Mouse (Mus musculus) adrenal gland (tissue): Measurements from ENCODE around the gene Cnr2.
"Not testable (repeated sequence)": the region's sequence is repeated elsewhere in the genome, so short reads cannot be mapped to it uniquely, and the experiment has no call there.

Experiments used
- intact Hi-C: fragments of 180-260 bp; cut with DNase I; formaldehyde crosslinking; loops from one replicate; pipeline ENCODE4 v1.15.1; 2025

The Cnr2 gene

DNA sequence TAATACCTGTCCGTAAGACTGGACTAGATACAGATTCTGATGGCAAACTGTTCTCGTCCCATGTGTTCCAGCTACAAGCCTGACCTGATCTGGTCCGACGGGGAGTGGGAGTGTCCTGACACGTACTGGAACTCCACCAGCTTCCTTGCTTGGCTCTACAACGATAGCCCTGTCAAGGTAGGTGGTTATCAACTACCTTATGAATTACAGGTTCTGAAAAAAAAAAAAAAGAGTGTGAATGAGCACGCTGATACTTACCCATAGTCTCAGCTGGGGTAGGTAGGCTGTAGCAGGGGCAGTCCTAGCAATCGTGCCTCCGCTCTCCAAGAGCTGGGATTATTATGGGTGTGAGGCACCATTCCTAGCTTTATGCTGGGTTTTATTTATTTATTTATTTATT, 34.6 kb downstream of the Cnr2 start:
- intact Hi-C loops, result loop anchor here (5.0 to 10.0 kb wide), 2 partner anchors 128 to 225 kb away; no protein-coding TSS in a partner anchor

DNA sequence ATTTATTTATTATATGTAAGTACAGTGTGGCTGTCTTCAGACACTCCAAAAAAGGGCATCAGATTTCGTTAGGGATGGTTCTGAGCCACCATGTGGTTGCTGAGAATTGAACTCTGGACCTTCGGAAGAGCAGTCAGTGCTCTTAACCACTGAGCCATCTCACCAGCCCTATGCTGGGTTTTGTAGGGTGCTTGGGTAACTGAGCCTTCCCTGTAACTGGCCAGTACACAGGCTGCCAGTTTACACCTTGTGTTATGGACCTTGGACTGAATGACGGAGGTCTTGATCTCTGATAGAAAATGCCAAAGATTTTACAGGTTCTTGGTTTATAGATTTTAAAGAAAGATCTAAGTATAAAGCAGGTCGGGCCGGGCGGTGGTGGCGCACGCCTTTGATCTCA, 35.0 kb downstream of the Cnr2 start:
- intact Hi-C loops, result loop anchor here (5.0 kb wide), 1 partner anchor 128 kb away; no protein-coding TSS in a partner anchor

DNA sequence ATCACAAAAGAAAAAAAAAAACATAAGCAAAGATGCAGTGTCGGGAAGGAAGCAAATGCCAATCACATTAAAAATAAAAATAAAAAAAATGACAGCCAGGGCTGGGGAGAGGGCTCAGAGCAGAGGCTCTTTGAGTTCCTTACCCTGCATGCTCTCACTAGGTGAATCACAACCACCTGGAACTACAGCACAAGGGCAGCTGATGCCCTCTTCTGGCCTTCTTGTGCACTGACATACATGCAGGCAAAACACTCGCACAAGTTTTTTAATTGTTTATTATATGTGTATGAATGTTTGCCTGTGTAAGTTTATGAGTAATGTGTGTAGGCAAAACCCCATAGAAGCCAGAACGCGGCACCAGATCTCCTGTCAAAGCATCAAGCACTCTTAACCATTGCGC, 36.6 kb downstream of the Cnr2 start:
- intact Hi-C loops, result loop anchor here (2.0 to 5.0 kb wide), 2 partner anchors 41 to 130 kb away; no protein-coding TSS in a partner anchor

- intact Hi-C loops, result loop anchor here (5.0 kb wide), 1 partner anchor 133 kb away; no protein-coding TSS in a partner anchor
These were observed 39.7 kb downstream of the Cnr2 start for GRCm38 (mm10) chr4:135934708-135935500.

DNA sequence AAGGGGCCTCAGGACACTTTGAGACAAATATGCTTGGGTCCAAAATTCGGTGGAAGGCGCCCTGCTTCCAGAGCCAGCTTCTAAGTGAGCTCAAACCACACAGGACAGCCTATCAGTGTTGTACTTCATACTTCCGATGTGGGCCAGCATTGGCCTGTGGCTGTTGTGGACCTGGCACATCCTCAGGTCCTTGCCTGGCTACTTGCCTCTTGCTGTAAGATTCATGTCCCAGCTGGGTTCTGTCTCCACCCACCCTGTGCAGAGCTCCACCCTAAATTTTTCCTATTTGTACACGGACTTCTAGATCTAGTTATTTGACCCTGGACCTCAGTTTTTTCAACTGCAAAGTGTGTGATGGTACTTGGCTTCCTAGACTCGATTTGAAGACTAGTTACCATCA, 40.3 kb downstream of the Cnr2 start:
- intact Hi-C loops, result no loop called here

DNA sequence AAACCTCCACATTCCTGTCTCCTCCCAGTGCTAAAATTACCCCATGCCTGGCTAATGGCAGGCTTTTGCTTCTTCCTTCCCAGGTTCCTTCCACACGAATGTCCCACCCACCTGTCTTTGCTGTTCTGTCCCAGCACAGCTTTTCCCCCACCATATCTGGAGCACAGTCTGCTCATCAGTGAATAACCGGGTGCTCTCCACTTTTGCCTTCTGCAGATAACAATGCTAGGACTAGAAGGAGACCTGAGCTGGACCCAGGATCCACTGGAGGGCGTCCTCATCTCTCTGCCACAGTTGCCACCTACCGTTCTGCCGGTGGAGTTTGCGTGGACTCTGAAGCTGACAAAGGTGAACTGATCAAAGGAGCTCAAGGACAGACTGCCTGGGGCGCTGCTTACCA, 43.7 kb downstream of the Cnr2 start:
- intact Hi-C loops, result no loop called here

GRCm38 (mm10) chr4:135941026-135941425, 45.8 kb downstream of the Cnr2 start:
- intact Hi-C loops, result not testable (repeated sequence)

- intact Hi-C loops, result no loop called here
These were observed 47.0 kb downstream of the Cnr2 start for GRCm38 (mm10) chr4:135942193-135942592.

GRCm38 (mm10) chr4:135943389-135943788, 48.2 kb downstream of the Cnr2 start:
- intact Hi-C loops, result no loop called here

GRCm38 (mm10) chr4:135945706-135946105, 50.5 kb downstream of the Cnr2 start:
- intact Hi-C loops, result no loop called here

- intact Hi-C loops, result no loop called here
These were observed 51.1 kb downstream of the Cnr2 start, which contains the start of gene Hmgcl for GRCm38 (mm10) chr4:135946278-135946658. Gene Hmgcl (plus strand): TSS chr4:135946448.

GRCm38 (mm10) chr4:135946659-135947301, 51.6 kb downstream of the Cnr2 start:
- intact Hi-C loops, result no loop called here

- intact Hi-C loops, result no loop called here
These were observed 52.9 kb downstream of the Cnr2 start for GRCm38 (mm10) chr4:135948142-135948541.

DNA sequence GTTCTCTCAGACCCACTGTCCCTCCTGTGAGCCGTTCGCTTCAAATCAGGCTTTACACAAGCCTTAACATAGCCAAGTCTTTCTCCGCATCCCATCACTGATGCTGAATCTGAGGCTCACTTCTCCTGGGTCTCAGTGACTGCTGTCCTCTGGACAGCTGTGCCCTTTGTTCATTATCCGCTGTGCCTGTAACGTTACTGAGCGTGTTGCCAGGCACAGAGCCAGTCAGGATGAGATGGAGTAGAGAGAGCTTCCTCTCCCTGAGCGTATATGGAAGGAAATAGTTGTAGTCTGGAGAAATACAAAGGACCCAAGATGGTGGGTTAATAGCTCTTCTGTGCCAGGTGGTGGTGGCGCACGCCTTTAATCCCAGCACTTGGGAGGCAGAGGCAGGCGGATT, 54.3 kb downstream of the Cnr2 start:
- intact Hi-C loops, result no loop called here

DNA sequence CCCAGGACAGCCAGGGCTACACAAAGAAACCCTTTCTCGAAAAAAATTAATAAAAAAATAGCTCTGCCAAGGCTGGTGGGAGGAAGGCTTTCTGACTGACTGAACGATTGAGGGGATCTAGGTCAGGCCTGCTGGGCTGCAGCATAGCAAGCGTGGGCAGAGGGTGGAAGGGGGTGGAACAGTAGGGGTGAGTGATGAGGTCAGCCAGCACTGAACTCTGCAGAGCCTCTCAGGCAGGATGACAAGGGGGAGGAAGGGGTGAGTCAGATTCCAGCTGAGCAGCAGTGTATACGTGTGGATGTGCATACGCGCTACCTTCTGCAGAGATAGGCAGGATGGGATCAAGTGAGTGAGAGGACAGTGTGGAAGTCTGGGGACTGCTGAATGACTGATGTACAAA, 54.7 kb downstream of the Cnr2 start:
- intact Hi-C loops, result no loop called here

GRCm38 (mm10) chr4:135950365-135950764, 55.2 kb downstream of the Cnr2 start:
- intact Hi-C loops, result no loop called here

GRCm38 (mm10) chr4:135951505-135951904, 56.3 kb downstream of the Cnr2 start:
- intact Hi-C loops, result no loop called here

DNA sequence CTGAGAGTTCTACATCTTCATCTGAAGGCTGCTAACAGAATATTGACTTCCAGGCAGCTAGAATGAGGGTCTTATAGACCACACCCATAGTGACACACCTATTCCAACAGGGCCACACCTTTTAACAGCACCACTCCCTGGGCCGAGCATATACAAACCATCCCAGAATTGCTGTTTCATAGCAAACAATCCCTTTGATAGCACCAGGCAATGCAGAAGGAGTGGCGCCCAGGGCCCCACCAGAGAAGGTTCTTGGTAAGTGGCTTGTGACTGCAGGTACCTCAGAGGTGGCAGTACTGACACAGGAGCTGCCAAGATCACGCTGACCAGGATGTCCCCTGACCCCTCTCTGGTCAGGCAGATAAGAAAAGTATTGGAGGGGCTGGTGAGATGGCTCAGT, 58.0 kb downstream of the Cnr2 start:
- intact Hi-C loops, result no loop called here

GRCm38 (mm10) chr4:135954241-135954640, 59.0 kb downstream of the Cnr2 start:
- intact Hi-C loops, result no loop called here

GRCm38 (mm10) chr4:135955886-135956285, 60.7 kb downstream of the Cnr2 start:
- intact Hi-C loops, result no loop called here

- intact Hi-C loops, result no loop called here
These were observed 63.2 kb downstream of the Cnr2 start for GRCm38 (mm10) chr4:135958354-135958753.

DNA sequence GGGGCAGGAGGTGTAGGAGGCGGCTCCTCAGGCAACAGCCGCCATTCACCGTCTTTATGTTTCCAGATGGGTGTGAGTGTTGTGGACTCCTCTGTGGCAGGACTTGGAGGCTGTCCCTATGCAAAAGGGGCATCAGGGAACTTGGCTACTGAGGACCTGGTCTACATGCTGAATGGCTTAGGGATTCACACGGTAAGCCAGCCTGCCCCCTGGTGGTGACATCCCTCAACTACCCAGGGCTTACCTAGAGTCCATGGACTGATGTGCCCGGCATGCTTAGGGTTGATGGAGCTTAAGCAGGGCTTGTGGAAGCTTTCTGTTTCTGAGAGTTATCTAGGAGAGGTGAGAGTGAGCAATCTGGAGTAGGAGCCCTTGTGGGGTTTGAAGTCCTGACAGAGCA, 65.5 kb downstream of the Cnr2 start:
- intact Hi-C loops, result loop anchor here (10.0 kb wide), 1 partner anchor 194 kb away; no protein-coding TSS in a partner anchor
